Mouse (Mus musculus): ENCODE measurements at regions not wholly inside any gene's neighbourhood (a gene's known extent, or its start where the extent isn't known, plus 50 kb on each side); places are given as distances from the start of the nearest gene placed in this dataset.

DNA sequence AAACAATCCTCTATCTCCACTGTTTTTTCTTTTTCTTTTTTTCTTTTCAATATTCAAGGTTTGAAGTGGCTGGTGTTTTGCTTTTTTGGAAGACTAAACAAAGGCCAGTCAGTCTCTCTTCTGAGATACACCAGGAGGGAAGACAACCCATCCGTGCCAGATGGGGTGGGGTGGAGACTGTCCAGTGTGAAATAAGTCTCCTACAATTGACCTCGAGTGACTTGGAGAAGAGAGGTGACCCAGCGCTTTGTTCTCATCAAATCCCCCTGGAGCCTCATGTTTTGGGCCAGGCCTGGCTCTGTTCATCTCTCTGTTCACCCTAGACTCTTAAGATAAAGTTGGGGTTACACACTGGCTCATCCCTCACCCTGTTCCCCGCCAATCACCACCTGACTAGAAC is 169.2 kb upstream of the Tbca start:
- no peaks in the 10 kb centered on the region for H3K9me3 ChIP-seq (ENCODE audit: control insufficient read depth, low read length)
- 58% methylated on average over 4 of the region's 4 CpGs for WGBS
- no peak overlapping the region for H3K4me3 ChIP-seq (ENCODE audit: low read depth, low read length)
- no peak overlapping the region for H3K27ac ChIP-seq (ENCODE audit: low read depth, low read length)
- H3K4me1 ChIP-seq (ENCODE audit: control insufficient read depth, insufficient read depth, low read length), result no peaks in the 10 kb centered on the region
- H3K27me3 ChIP-seq (ENCODE audit: control insufficient read depth, insufficient read depth, low read length), result peaks cover 19% of the 10 kb centered on the region
- H3K36me3 ChIP-seq (ENCODE audit: control insufficient read depth, insufficient read depth, low read length), result no peaks in the 10 kb centered on the region
- no peak overlapping the region for H3K9ac ChIP-seq (replicated peaks; ENCODE audit: low read depth, low read length)
- no peak overlapping the region for H3K4me2 ChIP-seq (ENCODE audit: low read depth, low read length)
- no peak for ATAC-seq (ENCODE audit: low read depth)

DNA sequence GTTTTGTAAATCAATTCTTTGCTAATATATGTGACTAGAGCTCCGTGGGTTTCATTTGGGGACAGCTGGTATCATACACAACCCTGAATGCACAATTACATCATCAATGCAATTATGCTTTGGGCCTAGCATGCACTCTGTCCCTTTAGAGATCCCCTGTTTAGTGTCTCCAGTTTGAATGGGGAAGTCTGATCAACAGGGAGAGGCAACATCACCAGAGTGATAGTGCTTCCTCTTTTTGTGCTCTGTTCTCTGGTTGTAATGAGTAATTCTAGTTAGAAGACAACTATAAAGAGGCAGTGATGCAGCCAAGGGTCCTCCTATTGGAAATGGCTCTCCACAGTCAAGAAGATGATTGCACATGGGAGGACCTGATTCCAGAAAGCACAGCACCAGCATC is 158.7 kb upstream of the Tbca start:
- ATAC-seq (ENCODE audit: low read depth), result no peak
- no peaks in the 10 kb centered on the region for H3K27me3 ChIP-seq (ENCODE audit: control insufficient read depth, insufficient read depth, low read length)
- no peak overlapping the region for H3K4me2 ChIP-seq (ENCODE audit: low read depth, low read length)
- no peak overlapping the region for H3K27ac ChIP-seq (ENCODE audit: low read depth, low read length)
- WGBS, result 39% methylated on average over 1 of the region's 1 CpGs
- no peaks in the 10 kb centered on the region for H3K9me3 ChIP-seq (ENCODE audit: control insufficient read depth, low read length)
- H3K4me1 ChIP-seq (ENCODE audit: control insufficient read depth, insufficient read depth, low read length), result no peaks in the 10 kb centered on the region
- no peak overlapping the region for H3K9ac ChIP-seq (replicated peaks; ENCODE audit: low read depth, low read length)
- no peaks in the 10 kb centered on the region for H3K36me3 ChIP-seq (ENCODE audit: control insufficient read depth, insufficient read depth, low read length)
- H3K4me3 ChIP-seq (ENCODE audit: low read depth, low read length), result no peak overlapping the region

DNA sequence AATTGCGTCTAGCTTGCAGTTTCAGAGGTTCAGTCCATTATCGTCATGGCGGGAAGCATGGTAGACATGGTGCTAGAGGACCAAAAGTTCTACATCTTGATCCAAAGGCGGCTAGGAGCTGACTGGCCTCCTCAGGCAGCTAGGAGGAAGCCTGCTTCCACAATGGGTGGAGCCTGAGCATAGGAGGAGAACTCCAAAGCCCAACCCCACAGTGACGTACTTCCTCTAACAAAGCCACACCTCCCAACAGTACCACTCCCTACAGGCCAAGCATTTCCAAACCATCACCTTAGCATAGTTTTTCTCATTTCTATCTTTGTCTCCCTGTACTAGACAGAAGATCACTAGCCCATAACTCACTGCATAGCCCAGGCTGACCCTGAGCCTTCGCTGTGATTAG is 158.0 kb upstream of the Tbca start:
- ATAC-seq (ENCODE audit: low read depth), result no peak
- no peak overlapping the region for H3K27ac ChIP-seq (ENCODE audit: low read depth, low read length)
- no peaks in the 10 kb centered on the region for H3K4me1 ChIP-seq (ENCODE audit: control insufficient read depth, insufficient read depth, low read length)
- no peak overlapping the region for H3K4me3 ChIP-seq (ENCODE audit: low read depth, low read length)
- no peaks in the 10 kb centered on the region for H3K27me3 ChIP-seq (ENCODE audit: control insufficient read depth, insufficient read depth, low read length)
- WGBS, result 92% methylated on average over 6 of the region's 6 CpGs
- H3K4me2 ChIP-seq (ENCODE audit: low read depth, low read length), result no peak overlapping the region
- no peak overlapping the region for H3K9ac ChIP-seq (replicated peaks; ENCODE audit: low read depth, low read length)
- H3K9me3 ChIP-seq (ENCODE audit: control insufficient read depth, low read length), result no peaks in the 10 kb centered on the region
- H3K36me3 ChIP-seq (ENCODE audit: control insufficient read depth, insufficient read depth, low read length), result no peaks in the 10 kb centered on the region

DNA sequence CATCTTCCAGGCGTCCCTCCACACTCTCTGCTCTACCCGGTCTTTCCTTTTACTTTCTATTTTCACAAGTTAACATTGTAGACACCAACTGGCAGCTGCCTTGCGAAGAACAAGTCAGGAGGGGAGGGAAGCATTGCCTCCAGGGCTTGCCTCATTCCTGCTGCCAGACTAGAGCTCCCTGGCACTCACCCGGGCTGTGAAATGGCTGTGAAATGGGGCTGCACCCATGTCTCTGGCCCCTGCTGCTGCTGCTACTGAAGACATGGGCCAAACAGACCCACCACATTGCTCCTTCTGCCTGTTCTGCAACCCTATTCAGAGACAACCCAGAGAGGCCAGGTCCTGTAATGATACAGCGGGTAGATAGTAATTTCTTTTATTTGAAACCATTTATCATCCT is 156.0 kb upstream of the Tbca start:
- H3K4me3 ChIP-seq (ENCODE audit: low read depth, low read length), result no peak overlapping the region
- no peak overlapping the region for H3K9ac ChIP-seq (replicated peaks; ENCODE audit: low read depth, low read length)
- WGBS, result 57% methylated on average over 5 of the region's 5 CpGs
- no peaks in the 10 kb centered on the region for H3K9me3 ChIP-seq (ENCODE audit: control insufficient read depth, low read length)
- H3K4me2 ChIP-seq (ENCODE audit: low read depth, low read length), result no peak overlapping the region
- peaks cover 3% of the 10 kb centered on the region; the same call in 1 of the 2 replicates for H3K27me3 ChIP-seq (ENCODE audit: control insufficient read depth, insufficient read depth, low read length)
- no peaks in the 10 kb centered on the region for H3K36me3 ChIP-seq (ENCODE audit: control insufficient read depth, insufficient read depth, low read length)
- H3K27ac ChIP-seq (ENCODE audit: low read depth, low read length), result no peak overlapping the region
- ATAC-seq (ENCODE audit: low read depth), result no peak
- no peaks in the 10 kb centered on the region for H3K4me1 ChIP-seq (ENCODE audit: control insufficient read depth, insufficient read depth, low read length)

DNA sequence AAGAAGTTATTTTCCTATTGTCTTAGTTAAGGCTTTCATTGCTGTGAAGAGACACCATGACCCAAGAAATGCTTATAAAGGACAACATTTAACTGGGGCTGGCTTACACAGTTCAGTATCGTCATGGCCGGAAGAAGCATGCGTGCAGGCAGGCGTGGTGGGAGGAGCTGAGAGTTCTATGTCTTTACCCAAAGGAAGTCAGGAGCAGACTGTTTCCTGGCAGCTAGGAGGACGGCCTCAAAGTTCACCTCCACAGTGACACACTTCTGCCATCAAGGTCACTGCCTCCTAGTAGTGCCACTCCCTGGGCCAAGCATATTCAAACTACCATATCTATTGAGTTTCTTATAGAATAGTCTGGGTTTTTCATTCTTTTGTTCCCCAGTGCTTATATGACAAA is 148.4 kb upstream of the Tbca start:
- Histone ChIP-seq H3K4me2 (ENCODE audit: low read depth, low read length) (no peak overlapping the region), H3K4me3 (ENCODE audit: low read depth, low read length) (no peak overlapping the region), H3K27ac (ENCODE audit: low read depth, low read length) (no peak overlapping the region), H3K9ac (replicated peaks; ENCODE audit: low read depth, low read length) (no peak overlapping the region), H3K27me3 (ENCODE audit: control insufficient read depth, insufficient read depth, low read length) (peaks cover 3% of the 10 kb centered on the region; the same call in 1 of the 2 replicates), H3K9me3 (ENCODE audit: control insufficient read depth, low read length) (no peaks in the 10 kb centered on the region), H3K4me1 (ENCODE audit: control insufficient read depth, insufficient read depth, low read length) (no peaks in the 10 kb centered on the region), H3K36me3 (ENCODE audit: control insufficient read depth, insufficient read depth, low read length) (no peaks in the 10 kb centered on the region)
- no peak for ATAC-seq (ENCODE audit: low read depth)
- WGBS, result 83% methylated on average over 5 of the region's 5 CpGs

DNA sequence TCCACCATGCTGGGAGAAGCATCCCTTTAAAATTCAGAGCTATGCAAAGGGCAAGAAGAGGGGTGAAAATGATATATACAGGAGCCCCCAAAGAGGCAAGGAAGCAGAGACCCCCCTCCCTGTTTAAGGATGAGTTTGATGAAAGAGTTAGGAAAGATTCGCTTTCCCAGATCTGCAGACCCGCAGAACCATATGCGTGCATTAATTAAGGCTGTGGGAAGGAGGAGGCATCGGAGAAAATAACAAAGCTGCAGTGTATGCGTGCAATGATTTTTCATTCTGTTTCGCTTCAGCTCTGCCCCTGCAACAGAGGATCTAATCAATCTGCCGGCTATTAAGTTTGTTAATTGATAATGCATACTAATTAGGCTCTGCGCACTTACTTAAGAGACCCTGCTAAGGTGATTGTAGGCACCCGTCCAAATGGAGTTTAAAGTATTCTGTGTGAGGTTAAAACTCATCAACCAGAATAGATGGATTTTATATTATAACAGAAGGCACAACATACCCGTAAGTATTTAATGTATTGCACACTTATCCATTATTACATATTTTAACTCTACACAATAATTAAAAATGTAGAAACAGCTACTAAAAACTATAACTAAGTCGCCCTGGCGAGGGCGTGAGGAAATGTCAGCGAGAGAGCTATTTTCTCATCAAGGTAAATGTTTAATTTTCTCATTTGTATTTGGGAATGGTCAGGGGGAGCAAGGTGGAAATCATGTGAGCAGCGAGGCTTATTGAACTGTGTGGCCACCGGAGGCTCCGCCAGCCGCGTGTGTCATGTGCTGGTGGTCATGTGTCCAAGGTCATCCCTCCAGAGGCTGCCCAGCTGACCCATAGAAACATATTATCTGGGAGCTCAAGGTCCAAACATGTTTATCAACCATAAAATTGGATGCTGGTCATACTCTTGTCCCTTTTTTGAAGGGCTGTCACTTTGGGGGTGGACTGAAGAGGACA is 143.2 kb upstream of the Tbca start:
- H3K4me1 ChIP-seq (ENCODE audit: control insufficient read depth, insufficient read depth, low read length), result no peaks in the 10 kb centered on the region
- H3K36me3 ChIP-seq (ENCODE audit: control insufficient read depth, insufficient read depth, low read length), result no peaks in the 10 kb centered on the region
- no peak overlapping the region for H3K27ac ChIP-seq (ENCODE audit: low read depth, low read length)
- ATAC-seq (ENCODE audit: low read depth), result peak; percentile 60
- H3K4me3 ChIP-seq (ENCODE audit: low read depth, low read length), result no peak overlapping the region
- H3K4me2 ChIP-seq (ENCODE audit: low read depth, low read length), result peak overlapping the region; percentile 30
- WGBS, result 49% methylated on average over 19 of the region's 19 CpGs
- H3K9ac ChIP-seq (replicated peaks; ENCODE audit: low read depth, low read length), result no peak overlapping the region
- H3K9me3 ChIP-seq (ENCODE audit: control insufficient read depth, low read length), result no peaks in the 10 kb centered on the region
- H3K27me3 ChIP-seq (ENCODE audit: control insufficient read depth, insufficient read depth, low read length), result no peaks in the 10 kb centered on the region

DNA sequence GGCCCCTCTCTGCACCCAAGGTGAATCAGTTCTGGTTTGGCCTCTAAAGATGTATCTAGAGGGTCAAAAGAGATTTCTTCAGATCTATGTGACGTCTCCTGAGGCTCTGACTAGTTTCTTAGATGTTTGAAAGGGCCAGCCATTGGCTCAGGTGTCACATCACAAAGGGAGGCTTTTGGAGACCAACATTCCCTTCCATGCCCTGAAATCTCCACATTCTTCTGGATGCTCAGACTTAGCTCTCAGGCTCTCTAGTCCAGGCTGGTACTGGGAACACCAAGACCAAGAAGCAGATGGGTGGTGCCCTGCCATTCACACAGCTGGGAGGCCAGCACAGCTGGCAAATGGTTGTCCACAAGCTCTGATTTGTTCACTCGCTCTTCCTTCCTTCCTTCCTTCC is 142.4 kb upstream of the Tbca start:
- no peak overlapping the region for H3K27ac ChIP-seq (ENCODE audit: low read depth, low read length)
- no peak overlapping the region for H3K4me3 ChIP-seq (ENCODE audit: low read depth, low read length)
- no peaks in the 10 kb centered on the region for H3K9me3 ChIP-seq (ENCODE audit: control insufficient read depth, low read length)
- no peak overlapping the region for H3K9ac ChIP-seq (replicated peaks; ENCODE audit: low read depth, low read length)
- H3K36me3 ChIP-seq (ENCODE audit: control insufficient read depth, insufficient read depth, low read length), result no peaks in the 10 kb centered on the region
- 80% methylated on average over 2 of the region's 2 CpGs for WGBS
- H3K27me3 ChIP-seq (ENCODE audit: control insufficient read depth, insufficient read depth, low read length), result no peaks in the 10 kb centered on the region
- no peaks in the 10 kb centered on the region for H3K4me1 ChIP-seq (ENCODE audit: control insufficient read depth, insufficient read depth, low read length)
- ATAC-seq (ENCODE audit: low read depth), result no peak
- H3K4me2 ChIP-seq (ENCODE audit: low read depth, low read length), result no peak overlapping the region

DNA sequence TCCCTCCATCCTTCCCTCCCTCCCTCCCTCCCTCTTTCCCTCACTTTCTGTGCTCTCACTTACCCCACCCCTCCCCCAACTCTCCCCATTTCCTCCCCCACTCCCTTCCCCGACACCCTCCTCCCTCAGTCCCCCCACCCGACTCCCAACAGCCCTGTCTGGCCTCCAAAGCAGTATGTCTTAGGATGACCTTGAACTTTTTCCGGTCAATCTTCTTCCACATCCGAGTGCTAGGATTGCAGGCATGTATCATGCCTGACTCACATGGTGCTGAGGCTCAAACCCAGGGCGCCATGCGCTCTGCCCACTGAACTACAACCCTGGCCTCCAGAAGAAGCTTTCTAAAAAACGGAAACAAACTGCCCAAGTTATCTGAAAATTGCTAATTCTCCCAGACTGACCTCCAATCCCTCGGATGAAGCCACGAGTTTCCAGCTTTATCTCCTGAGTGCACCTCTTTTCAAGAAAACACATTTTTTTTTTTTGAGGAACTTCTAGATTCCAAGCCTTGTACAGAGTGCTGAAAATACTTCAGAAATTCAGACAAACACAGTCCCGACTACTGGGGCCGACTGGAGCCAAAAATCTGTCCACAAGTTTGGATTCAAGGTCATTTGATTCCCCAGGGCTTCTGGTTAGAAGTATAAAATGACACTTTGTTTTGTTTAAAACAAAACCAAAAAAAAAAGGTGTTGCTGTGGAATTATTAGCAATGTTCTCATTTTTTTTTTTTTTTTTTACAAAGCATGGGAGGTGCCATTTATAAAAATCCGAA is 141.7 kb upstream of the Tbca start:
- Histone ChIP-seq H3K27ac (ENCODE audit: low read depth, low read length) (no peak overlapping the region), H3K27me3 (ENCODE audit: control insufficient read depth, insufficient read depth, low read length) (no peaks in the 10 kb centered on the region), H3K36me3 (ENCODE audit: control insufficient read depth, insufficient read depth, low read length) (no peaks in the 10 kb centered on the region), H3K9me3 (ENCODE audit: control insufficient read depth, low read length) (no peaks in the 10 kb centered on the region), H3K9ac (replicated peaks; ENCODE audit: low read depth, low read length) (no peak overlapping the region), H3K4me2 (ENCODE audit: low read depth, low read length) (no peak overlapping the region), H3K4me3 (ENCODE audit: low read depth, low read length) (no peak overlapping the region), H3K4me1 (ENCODE audit: control insufficient read depth, insufficient read depth, low read length) (no peaks in the 10 kb centered on the region)
- ATAC-seq (ENCODE audit: low read depth), result no peak
- 78% methylated on average over 12 of the region's 12 CpGs for WGBS

DNA sequence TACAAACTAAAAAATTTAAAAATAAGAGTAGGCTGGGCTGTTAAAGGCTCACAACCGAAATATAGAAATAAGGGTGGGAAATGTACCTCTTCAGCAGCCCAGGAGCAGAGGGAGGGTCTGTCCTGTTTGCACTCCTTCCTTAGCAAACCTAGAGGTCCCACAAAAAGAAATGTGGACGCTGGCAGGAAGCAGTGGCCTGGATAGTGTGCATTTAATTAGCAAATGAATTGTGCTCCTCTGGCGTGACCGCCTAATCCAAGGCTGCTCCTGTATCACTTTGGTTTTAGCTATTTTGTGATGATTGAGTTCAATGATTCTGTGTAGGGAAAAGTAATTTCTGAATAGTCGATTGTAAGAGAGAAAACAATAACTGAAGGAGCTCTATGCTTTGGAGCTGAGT is 141.1 kb upstream of the Tbca start:
- Histone ChIP-seq H3K36me3 (ENCODE audit: control insufficient read depth, insufficient read depth, low read length) (no peaks in the 10 kb centered on the region), H3K9me3 (ENCODE audit: control insufficient read depth, low read length) (no peaks in the 10 kb centered on the region), H3K4me1 (ENCODE audit: control insufficient read depth, insufficient read depth, low read length) (no peaks in the 10 kb centered on the region), H3K9ac (replicated peaks; ENCODE audit: low read depth, low read length) (no peak overlapping the region), H3K27me3 (ENCODE audit: control insufficient read depth, insufficient read depth, low read length) (no peaks in the 10 kb centered on the region), H3K27ac (ENCODE audit: low read depth, low read length) (no peak overlapping the region), H3K4me2 (ENCODE audit: low read depth, low read length) (no peak overlapping the region), H3K4me3 (ENCODE audit: low read depth, low read length) (no peak overlapping the region)
- ATAC-seq (ENCODE audit: low read depth), result no peak
- WGBS, result 47% methylated on average over 5 of the region's 5 CpGs

Measured in neural tube, embryonic 14.5 days (tissue).